Mouse (Mus musculus): ENCODE measurements at regions not wholly inside any gene's neighbourhood (a gene's known extent, or its start where the extent isn't known, plus 50 kb on each side); places are given as distances from the start of the nearest gene placed in this dataset.

GRCm38 (mm10) chr1:71913221-71913620, 260.2 kb upstream of the Fn1 start:
- Histone ChIP-seq H3K36me3 (ENCODE audit: control insufficient read depth, insufficient read depth, low read length) (no peaks in the 10 kb centered on the region), H3K4me3 (no peak overlapping the region), H3K27ac (no peak overlapping the region), H3K9ac (ENCODE audit: low read depth, low read length) (no peak overlapping the region), H3K4me1 (ENCODE audit: control insufficient read depth, insufficient read depth, low read length) (no peaks in the 10 kb centered on the region; the same call in 1 of the 2 replicates), H3K79me2 (replicated peaks; ENCODE audit: control insufficient read depth, insufficient read depth, low read length) (no peaks in the 10 kb centered on the region), H3K27me3 (ENCODE audit: control insufficient read depth, insufficient read depth, low read length) (no peaks in the 10 kb centered on the region)
- no peak for DNase-seq
- no peak for TF ChIP-seq POLR2A (IDR thresholded peaks at IDR 0.05; ENCODE audit: insufficient read depth, low read depth, low read length)
- TF ChIP-seq CTCF (IDR thresholded peaks at IDR 0.05), result no peak
- no peak for TF ChIP-seq EP300 (IDR thresholded peaks at IDR 0.05; ENCODE audit: insufficient read depth, low read depth, low read length)
- intact Hi-C loops (cut with DNase I), result no loop called here
- WGBS, result 79% methylated on average over 5 of the region's 5 CpGs

DNA sequence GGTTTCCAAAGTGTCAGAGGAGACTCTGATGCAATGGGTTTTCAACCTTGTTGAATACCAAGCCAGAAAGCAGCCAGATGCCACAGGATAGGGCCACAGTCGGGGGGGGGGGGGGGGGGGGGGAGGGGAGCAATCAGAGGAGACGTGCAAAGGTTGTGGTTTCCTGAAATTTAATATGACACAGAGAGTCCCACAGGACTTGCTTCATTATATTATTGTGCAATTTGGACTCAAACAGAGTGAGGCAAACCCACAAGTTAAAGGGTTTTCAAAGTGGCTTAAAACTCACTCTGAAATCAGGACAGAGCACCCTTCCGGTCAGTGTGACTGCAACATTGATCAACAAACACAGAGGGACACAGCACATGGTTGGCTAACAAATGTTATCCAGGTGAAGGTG, 259.4 kb upstream of the Fn1 start:
- Histone ChIP-seq H3K79me2 (replicated peaks; ENCODE audit: control insufficient read depth, insufficient read depth, low read length) (no peaks in the 10 kb centered on the region), H3K27me3 (ENCODE audit: control insufficient read depth, insufficient read depth, low read length) (no peaks in the 10 kb centered on the region), H3K27ac (no peak overlapping the region), H3K4me3 (no peak overlapping the region), H3K4me1 (ENCODE audit: control insufficient read depth, insufficient read depth, low read length) (no peaks in the 10 kb centered on the region; the same call in 1 of the 2 replicates), H3K9ac (ENCODE audit: low read depth, low read length) (no peak overlapping the region), H3K36me3 (ENCODE audit: control insufficient read depth, insufficient read depth, low read length) (no peaks in the 10 kb centered on the region)
- 37% methylated on average over 3 of the region's 3 CpGs for WGBS
- TF ChIP-seq POLR2A (IDR thresholded peaks at IDR 0.05; ENCODE audit: insufficient read depth, low read depth, low read length) (no peak), CTCF (IDR thresholded peaks at IDR 0.05) (no peak), EP300 (IDR thresholded peaks at IDR 0.05; ENCODE audit: insufficient read depth, low read depth, low read length) (no peak)
- no peak for DNase-seq
- intact Hi-C loops (cut with DNase I), result no loop called here

- DNase-seq, result no peak
- TF ChIP-seq CTCF (IDR thresholded peaks at IDR 0.05), result no peak
- TF ChIP-seq POLR2A (IDR thresholded peaks at IDR 0.05; ENCODE audit: insufficient read depth, low read depth, low read length), result no peak
- TF ChIP-seq EP300 (IDR thresholded peaks at IDR 0.05; ENCODE audit: insufficient read depth, low read depth, low read length), result no peak
Measured at GRCm38 (mm10) chr1:71910125-71910524, 257.1 kb upstream of the Fn1 start.

DNA sequence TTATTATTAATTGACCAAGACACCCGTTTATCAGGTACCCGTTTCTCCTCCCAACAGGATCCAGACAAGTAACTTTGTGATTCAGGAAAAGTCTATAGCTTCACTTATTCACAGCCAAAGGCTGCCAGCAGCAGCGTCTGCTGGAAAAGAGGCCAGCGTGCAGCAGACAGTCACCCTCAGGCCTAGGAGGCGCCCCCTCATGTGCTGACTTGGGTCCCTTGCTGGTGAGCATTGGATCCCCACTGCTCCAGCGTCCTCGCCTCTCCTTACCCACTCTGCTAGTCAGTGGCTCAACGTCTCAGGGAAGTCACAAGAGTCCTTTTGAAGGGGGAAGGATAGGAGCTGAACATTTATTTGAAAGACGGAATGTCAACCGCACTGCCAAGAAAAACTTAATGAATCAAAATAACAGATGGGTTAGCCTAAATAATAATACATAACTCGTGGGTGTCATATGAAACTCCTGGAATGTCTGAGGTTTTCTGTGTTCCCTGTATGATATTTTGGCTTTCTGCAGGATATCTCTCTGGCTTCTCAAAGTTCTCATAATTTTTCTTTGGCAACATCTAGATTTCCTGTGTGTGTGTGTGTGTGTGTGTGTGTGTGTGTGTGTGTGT, 256.6 kb upstream of the Fn1 start:
- Histone ChIP-seq H3K79me2 (replicated peaks; ENCODE audit: control insufficient read depth, insufficient read depth, low read length) (no peaks in the 10 kb centered on the region), H3K4me1 (ENCODE audit: control insufficient read depth, insufficient read depth, low read length) (no peaks in the 10 kb centered on the region; the same call in 1 of the 2 replicates), H3K27ac (no peak overlapping the region), H3K27me3 (ENCODE audit: control insufficient read depth, insufficient read depth, low read length) (no peaks in the 10 kb centered on the region), H3K4me3 (no peak overlapping the region), H3K36me3 (ENCODE audit: control insufficient read depth, insufficient read depth, low read length) (no peaks in the 10 kb centered on the region), H3K9ac (ENCODE audit: low read depth, low read length) (no peak overlapping the region)
- intact Hi-C loops (cut with DNase I), result no loop called here
- TF ChIP-seq CTCF (IDR thresholded peaks at IDR 0.05), result no peak
- TF ChIP-seq EP300 (IDR thresholded peaks at IDR 0.05; ENCODE audit: insufficient read depth, low read depth, low read length), result no peak
- no peak for TF ChIP-seq POLR2A (IDR thresholded peaks at IDR 0.05; ENCODE audit: insufficient read depth, low read depth, low read length)
- no peak for DNase-seq
- 70% methylated on average over 11 of the region's 11 CpGs for WGBS

More at GRCm38 (mm10) chr1:71910125-71910524, 257.1 kb upstream of the Fn1 start:
- H3K79me2 ChIP-seq (replicated peaks; ENCODE audit: control insufficient read depth, insufficient read depth, low read length), result no peaks in the 10 kb centered on the region
- H3K27ac ChIP-seq, result no peak overlapping the region
- no peak overlapping the region for H3K9ac ChIP-seq (ENCODE audit: low read depth, low read length)
- no peaks in the 10 kb centered on the region; the same call in 1 of the 2 replicates for H3K4me1 ChIP-seq (ENCODE audit: control insufficient read depth, insufficient read depth, low read length)
- no peaks in the 10 kb centered on the region for H3K27me3 ChIP-seq (ENCODE audit: control insufficient read depth, insufficient read depth, low read length)
- WGBS, result 80% methylated on average over 1 of the region's 1 CpGs
- H3K36me3 ChIP-seq (ENCODE audit: control insufficient read depth, insufficient read depth, low read length), result no peaks in the 10 kb centered on the region
- intact Hi-C loops (cut with DNase I), result no loop called here
- no peak overlapping the region for H3K4me3 ChIP-seq

GRCm38 (mm10) chr1:71904376-71904948, 251.5 kb upstream of the Fn1 start:
- H3K9ac ChIP-seq (ENCODE audit: low read depth, low read length), result no peak overlapping the region
- intact Hi-C loops (cut with DNase I), result no loop called here
- no peak for DNase-seq
- H3K79me2 ChIP-seq (replicated peaks; ENCODE audit: control insufficient read depth, insufficient read depth, low read length), result no peaks in the 10 kb centered on the region
- no peaks in the 10 kb centered on the region for H3K36me3 ChIP-seq (ENCODE audit: control insufficient read depth, insufficient read depth, low read length)
- no peak overlapping the region for H3K4me3 ChIP-seq
- no peaks in the 10 kb centered on the region for H3K27me3 ChIP-seq (ENCODE audit: control insufficient read depth, insufficient read depth, low read length)
- 90% methylated on average over 4 of the region's 4 CpGs for WGBS
- H3K27ac ChIP-seq, result no peak overlapping the region
- no peaks in the 10 kb centered on the region for H3K4me1 ChIP-seq (ENCODE audit: control insufficient read depth, insufficient read depth, low read length)
- TF ChIP-seq CTCF (IDR thresholded peaks at IDR 0.05) (no peak), POLR2A (IDR thresholded peaks at IDR 0.05; ENCODE audit: insufficient read depth, low read depth, low read length) (no peak), EP300 (IDR thresholded peaks at IDR 0.05; ENCODE audit: insufficient read depth, low read depth, low read length) (no peak)
